Mouse (Mus musculus) forelimb bud, embryonic 11.5 days (tissue): Measurements from ENCODE around the gene Kcnk6.
"Not testable (repeated sequence)": the region's sequence is repeated elsewhere in the genome, so short reads cannot be mapped to it uniquely, and the experiment has no call there.

Experiments used
- DNase-seq: peaks from one replicate; pipeline ENCODE4 v3.0.0-alpha.2; 2012; ENCODE audit warnings: low read depth, low spot score

Gene Kcnk6

DNA sequence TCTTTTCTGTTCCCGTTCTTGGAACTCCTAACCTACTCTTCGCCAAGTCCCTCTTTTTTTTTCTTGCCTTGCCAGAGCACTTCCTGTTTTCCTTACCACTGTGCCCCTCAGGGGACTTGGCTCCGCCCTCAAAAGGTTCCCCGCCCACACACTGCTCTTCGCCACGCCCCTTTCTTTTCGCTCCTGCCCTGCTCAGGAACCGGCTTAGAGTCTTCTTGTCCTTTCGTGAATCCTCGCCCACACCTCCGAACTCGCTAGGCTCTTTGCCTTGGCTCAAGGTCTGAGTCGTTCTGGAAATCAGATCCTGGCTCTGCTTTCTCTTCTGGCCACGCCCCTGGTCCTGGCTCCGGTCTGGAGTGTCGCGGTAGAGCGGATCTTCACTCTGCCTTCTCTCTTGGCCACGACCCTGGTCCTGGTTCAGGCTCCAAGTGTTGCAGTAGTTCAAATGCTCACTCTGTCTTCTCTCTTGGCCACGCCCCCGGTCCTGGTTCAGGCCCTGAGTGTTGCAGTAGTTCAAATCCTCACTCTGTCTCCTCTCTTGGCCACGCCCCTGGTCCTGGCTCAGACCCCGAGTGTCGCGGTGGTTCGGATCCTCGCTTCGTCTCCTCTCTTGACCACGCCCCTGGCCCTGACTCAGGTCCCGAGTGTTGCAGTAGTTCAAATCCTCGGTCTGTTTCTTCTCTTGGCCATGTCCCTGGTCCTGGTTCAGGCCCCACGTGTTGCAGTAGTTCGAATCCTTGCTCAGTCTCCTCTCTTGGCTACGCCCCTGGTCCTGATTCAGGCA is 20.7 kb downstream of the Kcnk6 start:
- peak; percentile 70 for DNase-seq

DNA sequence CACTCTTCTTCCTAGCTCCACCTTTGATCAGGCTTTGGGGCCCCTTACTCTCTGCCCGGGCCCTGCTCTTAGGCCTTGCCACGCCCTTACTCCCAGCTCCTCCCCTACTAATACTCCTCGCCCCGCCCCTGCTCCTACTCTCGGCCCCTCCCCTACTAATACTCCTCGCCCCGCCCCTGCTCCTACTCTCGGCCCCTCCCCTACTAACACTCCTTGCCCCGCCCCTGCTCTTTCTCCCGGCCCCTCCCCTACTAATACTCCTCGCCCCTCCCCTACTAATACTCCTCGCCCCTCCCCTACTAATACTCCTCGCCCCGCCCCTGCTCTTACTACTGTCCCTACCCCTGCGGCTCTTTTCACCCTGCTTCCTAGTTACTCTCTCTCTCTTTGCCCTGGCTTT is 21.3 kb downstream of the Kcnk6 start:
- DNase-seq = not testable (repeated sequence)

DNA sequence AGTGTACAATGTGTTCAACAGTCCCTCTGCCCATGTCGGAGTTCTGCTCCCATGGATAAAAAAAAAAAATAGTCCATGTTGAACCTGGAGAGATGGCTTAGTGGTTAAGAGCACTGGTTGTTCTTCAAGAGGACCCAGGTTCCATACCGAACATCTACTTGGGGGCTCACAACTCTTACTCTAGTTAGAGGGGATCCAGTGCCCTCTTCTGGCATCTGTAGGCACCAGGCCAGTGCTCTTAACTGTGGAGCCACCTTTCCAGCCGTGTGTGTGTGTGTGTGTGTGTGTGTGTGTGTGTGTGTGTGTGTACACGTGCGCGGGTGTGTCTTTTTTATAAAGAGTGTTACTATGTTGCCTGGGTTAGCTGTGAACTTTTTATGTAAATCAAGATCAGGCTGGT is 29.7 kb downstream of the Kcnk6 start:
- DNase-seq = no peak

DNA sequence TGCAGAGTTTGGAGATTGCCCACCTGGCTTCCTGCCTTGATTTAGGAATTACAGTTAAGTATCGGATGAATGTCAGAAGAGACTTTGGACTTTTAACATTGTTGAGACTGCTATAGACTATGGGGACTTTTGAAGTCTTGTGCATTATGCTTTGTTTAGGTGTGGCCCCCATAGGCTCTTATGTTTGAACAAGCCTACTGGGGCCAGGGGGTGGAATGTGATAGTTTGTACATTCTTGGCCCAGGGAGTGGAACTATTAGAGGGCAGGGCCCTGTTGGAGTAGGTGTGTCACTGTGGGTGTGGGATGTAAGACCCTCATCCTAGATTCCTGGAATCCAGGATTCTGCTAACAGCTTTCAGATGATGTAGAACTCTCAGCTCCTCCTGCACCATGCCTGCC is 38.1 kb downstream of the Kcnk6 start:
- not testable (repeated sequence) for DNase-seq

DNA sequence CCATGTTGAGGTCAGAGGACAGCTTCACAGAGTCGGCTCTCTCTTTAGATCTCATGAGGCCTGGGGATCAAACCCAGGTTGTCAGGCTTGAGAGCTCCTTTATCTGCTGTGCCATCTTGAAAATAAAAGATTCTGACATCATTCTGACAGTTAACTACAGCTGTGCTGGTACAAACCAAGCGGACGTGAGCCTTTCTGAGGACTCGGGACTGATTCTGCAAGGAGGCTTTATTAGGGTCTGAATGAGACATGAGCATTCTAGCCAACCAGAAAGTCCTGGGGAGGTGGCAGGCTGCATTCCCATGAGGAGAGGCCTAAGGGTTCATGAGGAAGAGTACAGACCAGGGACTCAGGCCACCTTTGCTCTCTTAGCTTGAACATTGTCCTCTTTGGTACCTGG is 51.0 kb downstream of the Kcnk6 start:
- DNase-seq = not testable (repeated sequence)

DNA sequence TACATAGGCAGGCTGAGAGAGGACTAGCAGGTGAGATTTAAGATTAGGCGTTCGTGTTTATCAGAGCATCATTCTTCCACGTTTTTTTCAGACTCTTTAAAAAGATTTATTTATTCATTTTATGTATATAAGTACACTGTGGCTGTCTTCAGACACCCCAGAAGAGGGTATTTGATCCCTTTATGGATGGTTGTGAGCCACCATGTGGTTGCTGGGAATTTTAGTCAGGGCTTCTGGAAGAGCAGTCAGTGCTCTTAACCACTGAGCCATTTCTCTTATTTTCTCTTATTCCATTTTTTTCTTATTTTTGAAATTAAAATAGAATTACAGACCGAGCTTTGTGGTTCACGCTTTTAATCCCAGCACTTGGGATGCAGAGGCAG is 51.5 kb downstream of the Kcnk6 start:
- DNase-seq = no peak

DNA sequence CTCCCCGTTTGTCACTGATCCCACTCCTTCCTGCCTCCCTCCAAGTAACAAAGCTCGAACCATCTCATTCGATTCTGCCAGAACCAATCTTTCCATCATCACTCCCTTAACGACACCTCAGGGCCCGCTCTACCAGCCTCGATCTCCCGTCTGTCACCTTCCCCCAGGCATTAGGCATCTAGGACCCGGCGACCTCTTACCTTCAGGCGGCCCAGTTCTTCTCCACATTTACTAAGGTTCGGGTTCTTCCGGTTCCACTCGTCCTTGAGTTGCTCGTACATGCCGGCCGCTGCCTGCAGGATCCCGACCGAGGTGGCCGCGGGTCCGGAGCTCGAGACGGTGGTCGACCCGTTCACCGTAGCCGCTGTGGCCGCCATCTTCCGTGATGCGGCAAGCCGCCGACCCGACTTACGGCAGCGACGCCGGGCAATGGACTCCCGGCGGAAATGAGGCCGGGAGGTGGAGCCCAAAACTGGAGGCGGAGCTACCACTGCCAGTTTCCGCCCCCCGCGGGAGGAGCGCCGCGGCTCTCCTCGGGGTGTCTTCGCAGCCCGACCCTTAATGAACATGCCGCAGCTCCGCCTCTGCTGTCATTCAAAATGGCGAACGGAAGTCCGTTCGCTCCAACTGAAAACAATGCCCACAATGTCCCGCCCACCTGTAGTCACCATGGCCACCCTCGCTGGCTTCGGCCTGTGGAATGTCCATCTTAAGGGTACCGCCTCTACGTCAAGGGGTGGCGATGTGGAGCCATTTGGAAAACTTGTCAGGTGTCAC is 52.0 kb downstream of the Kcnk6 start, which contains the start of gene Psmd8:
Psmd8 (minus strand) TSS at position 625 of the 777 bp plus-strand sequence.
- DNase-seq = peak; percentile 99

DNA sequence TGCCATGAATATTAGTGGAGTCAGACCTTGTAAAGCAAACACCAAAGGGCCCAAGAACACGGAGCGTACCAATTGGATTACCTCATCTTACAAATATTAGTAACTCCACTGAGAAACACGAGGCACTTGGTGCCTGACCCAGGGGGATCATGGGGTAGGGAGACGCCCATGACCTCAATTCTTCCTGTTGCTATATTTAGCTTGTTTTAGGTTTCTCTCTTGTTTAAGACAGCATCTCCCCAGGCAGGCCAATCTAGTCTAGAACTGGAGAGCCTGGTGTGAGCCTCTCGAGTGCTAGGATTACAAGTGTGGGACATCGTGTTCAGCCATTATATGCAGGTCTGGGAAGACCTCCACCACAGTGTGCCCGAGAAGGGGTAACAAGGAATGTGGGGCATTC is 53.0 kb downstream of the Kcnk6 start:
- DNase-seq = no peak

DNA sequence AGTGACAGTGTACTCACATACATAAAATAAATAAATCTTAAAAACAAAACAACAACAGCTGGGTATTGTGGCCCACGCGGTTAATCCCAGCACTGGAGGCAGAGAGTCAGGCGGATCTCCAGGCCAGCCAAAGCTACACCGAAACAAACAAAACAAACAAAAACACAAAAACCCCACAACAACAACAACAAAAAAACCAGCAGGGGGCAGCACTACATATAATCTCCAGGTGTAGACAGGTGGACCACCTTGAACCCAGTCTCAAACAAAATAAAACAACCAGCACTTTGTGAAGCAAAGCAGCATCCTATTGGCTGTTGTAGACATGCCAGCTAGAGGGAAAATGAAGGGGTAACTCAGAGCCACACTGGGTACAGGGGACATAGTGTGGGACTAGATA is 54.2 kb downstream of the Kcnk6 start:
- DNase-seq = no peak

DNA sequence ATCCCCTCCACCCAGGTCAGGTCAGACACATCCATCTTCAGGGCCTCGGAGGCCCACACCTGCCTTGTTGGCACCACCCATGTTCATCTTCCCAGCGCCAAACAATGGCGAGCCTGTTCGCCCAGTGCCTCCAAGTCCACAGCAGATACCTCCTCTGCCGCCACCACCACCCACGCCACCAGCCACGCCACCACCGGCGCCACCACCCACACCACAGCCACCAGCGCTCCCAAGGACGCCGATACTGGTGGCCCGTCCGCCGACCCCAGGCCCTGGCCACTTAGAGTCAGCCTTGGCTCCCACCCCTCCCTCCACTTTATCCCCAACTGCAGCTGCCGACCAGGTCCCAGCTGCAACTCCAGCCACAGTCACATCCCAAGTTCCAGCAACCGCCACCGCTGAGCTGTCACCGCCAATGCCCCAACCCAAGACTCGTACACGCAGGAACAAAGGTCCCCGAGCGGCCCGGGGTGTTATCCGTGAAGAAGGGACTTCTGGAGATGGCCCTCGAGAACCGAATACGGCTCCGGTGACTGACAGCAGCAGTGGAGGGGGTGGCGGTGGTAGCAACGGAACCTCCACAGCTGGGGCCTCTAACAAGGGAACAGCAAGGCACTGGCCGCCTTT is 59.8 kb downstream of the Kcnk6 start:
- DNase-seq = no peak
